Mouse (Mus musculus) cerebellum, postnatal 14 days (tissue): ENCODE results near the gene Flywch1.

ENCODE experiments used
- DNase-seq, 2 experiments: peaks; one replicate each; pipeline ENCODE4 v3.0.0; 2021; ENCODE audit warnings: mixed read lengths in 2 of 2

Gene Flywch1

DNA sequence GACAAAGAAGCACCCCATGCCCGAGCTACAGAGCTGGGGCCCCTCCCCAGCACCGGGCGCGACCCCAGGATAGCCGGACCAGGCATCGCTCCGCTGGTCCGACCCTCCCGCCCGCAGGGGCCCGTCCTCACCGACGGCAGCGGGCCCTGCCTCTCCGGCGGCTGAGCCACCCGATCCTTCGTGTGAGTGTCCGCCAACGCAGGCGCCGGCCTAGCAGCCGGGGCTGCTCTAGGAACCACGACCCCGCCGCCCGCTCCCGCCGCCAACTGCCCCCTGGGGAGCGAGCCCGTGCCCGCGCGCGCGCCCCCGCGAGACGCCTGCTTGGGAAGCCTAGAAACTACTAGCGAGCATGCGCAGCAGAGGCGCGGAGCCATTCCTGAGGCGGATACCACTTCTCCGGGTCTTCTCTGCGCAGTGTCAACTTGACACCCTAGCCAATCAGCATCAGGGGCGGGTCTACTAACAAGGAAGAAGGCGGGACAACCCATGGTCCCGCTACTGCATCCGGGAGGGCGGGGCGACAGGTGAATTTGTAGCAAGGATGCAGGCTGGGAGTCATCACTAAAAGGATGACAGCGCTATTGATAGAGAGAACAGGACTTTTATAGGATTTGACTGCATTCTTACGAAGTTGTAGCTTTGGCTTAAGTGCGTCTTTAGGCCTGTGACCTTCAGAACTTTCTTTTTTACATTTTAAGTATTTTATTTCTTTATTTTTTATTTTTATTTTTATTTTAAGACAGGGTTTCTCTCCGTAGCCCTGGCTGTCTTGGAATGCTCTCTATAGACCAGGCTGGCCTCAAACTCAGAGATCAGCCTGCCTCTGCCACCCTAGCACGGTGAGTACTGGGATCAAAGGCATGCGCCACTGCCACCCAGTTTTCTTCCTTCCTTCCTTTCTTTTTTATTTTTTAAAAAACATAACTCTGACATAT, at the start of gene Flywch1:
Flywch1 (minus strand) TSS at position 319 of the 935 bp plus-strand sequence.
- peak; percentile 100 for DNase-seq

DNA sequence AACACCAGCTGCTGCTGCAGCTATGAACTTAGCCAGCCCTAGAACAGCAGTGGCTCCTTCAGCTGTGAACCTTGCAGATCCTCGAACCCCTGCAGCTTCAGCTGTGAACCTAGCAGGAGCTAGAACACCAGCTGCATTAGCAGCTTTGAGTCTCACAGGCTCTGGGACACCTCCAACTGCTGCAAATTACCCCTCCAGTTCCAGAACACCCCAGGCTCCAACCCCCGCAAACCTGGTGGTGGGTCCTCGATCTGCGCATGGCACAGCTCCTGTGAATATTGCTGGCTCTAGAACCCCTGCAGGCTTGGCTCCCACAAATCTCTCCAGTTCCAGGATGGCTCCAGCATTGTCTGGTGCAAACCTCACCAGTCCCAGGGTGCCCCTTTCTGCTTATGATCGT, 49.3 kb upstream of the Flywch1 start:
- DNase-seq, result no peak

DNA sequence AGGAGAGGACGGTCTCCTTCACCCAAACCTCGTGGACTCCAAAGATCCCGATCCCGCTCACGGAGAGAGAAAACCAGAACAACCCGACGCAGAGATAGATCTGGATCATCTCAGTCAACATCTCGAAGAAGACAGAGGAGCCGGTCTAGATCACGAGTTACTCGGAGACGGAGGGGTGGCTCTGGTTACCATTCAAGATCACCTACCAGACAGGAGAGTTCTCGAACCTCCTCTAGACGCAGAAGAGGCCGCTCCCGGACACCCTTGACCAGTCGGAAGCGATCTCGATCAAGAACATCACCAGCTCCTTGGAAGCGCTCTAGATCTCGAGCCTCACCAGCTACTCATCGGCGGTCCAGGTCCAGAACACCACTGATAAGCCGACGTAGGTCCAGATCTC, 47.8 kb upstream of the Flywch1 start:
- no peak for DNase-seq

DNA sequence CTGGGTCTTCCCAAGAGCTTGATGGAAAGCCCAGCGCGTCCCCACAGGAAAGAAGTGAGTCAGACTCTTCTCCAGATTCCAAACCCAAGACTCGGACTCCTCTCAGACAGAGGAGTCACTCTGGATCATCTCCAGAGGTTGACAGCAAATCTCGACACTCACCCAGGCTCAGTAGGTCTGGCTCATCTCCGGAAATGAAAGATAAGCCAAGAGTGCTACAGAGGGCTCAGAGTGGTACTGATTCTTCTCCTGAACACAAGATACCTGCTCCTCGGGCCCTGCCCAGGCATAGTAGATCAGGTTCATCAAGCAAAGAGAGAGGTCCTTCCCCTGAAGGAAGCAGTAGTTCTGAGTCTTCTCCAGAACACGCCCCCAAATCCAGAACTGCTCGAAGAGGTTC, 47.2 kb upstream of the Flywch1 start:
- DNase-seq, result no peak

DNA sequence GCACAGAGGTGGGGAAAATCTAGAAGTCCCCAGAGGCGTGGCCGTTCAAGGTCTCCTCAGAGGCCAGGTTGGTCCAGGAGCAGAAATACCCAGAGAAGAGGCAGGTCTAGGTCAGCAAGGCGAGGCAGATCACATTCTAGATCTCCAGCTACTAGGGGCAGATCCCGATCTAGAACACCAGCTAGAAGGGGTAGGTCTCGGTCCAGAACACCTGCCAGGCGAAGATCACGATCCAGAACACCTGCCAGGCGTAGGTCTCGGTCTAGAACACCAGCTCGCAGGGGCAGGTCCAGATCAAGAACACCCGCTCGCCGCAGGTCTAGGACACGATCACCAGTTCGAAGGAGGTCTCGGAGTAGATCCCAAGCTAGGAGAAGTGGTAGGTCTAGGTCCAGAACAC, 44.2 kb upstream of the Flywch1 start:
- DNase-seq, result no peak

DNA sequence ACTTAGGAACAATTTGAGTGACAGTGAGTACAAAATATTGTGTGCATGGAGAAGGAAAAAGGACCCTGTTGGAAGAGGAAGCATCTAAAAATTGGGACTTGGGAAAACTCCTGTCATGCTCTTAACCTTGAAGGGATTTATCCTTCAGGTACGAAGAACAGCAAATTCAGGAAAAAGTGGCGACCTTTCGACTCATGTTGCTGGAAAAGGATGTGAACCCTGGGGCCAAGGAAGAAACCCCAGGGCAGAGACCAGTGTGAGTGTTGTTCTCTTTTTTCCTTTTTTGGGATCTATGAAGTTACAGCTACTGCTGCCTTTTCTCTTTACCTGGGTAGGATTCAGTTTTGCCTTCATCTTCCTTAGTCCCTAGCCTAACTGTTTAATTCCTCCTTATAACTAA, 36.5 kb upstream of the Flywch1 start:
- DNase-seq, result no peak

DNA sequence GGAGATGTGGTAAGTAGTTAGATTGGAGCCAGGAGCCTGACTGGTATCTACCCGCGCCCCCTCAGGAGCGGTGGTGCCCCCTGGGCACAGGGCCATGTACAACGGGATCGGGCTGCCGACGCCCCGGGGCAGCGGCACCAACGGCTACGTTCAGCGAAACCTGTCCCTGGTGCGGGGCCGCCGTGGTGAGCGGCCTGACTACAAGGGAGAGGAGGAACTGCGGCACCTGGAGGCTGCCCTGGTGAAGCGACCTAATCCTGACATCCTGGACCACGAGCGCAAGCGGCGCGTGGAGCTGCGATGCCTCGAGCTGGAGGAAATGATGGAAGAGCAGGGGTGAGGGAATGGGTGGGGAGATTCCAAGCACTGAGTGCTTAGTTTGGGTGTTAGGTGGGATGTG, 35.5 kb upstream of the Flywch1 start:
- DNase-seq, result peak; percentile 62 to 66

DNA sequence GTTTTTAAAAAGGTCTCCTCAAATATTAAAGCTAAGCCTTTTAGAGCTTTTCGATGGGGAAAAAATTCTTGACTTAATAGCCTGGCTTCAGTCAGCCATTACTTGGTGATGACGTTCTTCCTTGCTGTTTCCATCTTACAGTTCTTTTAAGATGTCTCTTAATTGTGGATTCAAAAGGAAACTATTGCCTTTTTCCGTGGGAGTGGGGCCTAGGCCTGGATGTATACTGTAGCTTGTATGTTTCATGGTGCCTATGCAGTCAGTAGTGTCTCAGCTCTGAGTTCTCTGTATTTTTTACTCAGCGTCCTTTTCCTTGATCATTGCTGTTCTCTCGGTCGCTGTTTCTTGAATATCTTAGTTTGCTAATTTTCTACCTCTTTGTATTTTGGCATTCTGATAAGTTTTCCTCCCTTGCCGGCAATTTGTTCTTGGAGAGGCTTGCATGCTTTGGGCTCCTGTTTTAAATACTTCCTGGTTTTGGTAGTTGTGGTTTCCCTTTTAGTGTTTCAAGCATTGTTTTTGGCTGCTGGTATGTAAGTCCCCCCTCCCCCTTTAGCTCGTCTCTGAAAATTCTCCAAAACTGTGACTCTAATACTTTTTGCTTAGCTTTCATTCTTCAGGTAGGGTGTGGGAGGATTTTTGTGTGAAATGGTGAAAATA, 33.2 kb upstream of the Flywch1 start:
- no peak for DNase-seq

DNA sequence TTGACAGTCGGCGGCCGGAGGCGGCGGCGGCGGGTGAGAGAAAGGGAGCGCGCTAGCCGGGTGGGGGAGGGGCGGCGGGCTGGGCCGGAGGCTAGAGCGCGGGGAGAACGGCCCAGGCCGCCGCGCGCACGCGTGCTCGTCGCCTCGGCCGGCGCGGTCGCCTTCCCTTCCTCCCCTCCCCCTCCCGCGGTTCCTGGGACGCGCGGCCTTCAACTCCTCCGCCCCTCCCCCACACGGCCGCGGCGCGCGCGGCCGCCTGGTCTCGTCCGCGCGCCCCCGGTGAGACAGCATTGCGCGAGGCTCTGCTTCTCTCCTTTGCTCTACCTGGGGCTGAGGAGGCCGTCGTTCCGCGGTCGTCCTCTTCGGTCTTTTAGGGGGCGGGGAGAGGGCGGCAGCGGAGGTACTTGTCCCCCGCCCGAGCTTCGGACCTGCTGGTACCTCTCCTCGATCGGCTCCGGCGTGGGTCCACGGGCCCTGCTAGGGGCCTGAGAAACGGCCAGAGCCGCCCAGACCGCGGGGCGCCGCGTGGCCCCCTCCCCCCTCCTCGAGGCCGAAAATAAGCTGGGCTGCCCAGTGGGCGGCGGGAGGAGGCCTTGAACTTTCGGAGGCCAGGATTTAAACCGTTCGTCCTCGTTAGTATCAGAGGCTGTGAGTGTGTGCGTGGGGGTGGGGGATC, 32.1 kb upstream of the Flywch1 start:
- DNase-seq, result peak; percentile 90 to 95

DNA sequence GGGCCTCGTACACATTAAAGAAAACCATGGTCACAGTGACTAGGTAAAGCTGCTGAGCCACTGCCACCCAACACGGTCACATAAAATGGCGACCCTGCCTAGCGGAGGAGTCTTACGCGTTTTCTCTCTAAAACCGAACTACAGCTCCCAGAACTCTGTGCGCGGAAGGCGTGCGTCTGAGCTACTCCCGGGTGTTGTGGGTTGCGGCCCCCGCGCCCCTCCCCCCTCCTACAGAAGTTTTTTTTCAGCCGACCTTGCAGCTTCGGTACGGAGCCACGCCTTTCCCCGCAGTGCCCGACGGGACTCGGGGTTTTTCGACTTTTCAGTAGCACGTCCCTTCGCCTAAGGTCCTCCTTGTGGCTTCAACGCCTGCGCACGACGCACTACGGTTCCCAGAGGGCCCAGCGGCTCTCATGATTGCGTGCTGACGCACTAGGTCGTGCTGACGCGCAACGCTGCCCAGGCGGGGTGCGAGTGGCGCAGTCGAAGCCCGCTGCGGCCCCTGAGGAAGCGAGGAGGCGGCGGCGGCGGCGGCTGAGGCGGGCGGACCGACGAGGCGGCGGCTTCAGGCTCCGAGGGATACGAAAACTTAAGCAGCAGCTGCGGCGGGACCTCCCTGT, 31.5 kb upstream of the Flywch1 start:
- DNase-seq, result peak; percentile 98 to 99

DNA sequence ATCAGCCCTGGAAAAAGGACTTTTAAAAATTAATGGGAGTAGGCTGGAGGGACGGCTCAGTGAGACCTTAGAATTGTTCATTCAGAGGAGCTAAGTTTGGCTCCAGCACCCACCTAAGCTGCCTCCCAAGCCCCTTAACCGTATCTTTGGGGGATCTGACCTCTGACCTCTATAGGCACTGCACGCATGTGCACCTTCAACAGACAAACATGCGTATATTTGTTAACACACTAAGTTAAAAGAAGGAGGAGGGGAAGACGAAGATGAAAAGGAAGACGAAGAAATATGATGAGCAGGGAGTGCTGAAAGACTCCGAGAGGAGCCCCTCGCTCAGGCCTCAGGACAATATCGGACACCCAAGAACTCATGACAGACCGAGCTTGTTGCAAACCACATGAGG, 30.2 kb upstream of the Flywch1 start:
- no peak for DNase-seq

DNA sequence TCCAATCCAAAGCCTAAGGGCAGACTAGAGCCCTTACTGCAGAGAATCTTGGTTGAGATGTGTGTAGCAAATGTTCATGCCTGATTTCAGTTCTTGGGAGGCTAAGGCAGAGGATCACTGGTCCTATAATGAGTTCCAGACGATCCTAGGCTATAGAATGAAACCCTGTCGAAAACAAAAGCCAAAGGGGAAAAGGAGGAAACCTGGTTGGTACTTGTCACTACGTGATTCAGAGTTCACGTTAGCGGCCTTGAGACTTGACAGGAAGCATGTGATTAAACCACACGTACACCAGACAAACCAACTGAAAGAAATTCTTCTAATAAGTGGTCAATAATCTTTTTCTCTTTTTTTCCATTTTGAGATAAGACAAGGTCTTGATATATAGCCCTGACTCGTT, 25.9 kb upstream of the Flywch1 start:
- DNase-seq, result no peak

DNA sequence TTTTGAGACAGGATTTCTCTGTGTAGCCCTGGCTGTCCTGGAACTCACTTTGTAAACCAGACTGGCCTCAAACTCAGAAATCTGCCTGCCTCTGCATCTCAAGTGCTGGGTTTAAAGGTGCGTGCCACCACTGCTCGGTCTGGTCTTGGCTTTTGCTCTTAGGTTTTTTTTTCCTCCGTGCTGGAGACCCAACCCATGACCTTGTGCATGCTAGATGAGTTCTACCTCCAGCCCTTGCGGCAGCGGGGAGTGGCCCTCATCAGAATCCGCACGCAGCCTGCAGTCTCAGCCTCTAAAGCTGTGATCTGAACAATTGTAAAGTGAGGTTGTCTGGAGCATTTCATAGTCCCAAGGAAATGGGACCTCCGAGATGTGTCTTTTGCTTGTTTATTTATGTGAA, 23.9 kb upstream of the Flywch1 start:
- no peak for DNase-seq

DNA sequence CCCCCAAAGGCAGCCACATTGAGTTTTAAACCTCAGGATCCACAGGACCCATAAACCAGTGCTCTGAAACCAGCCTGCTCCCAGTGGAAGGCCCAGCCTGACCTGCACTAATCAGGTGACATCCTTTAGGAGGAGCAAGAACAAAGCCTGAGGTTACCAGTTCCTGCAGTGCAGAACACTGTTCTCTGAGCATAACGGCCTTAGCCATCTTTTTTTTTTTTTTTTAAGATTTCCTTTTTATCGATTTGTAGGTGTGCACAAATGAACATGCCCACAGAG, 19.6 kb upstream of the Flywch1 start:
- DNase-seq, result no peak

DNA sequence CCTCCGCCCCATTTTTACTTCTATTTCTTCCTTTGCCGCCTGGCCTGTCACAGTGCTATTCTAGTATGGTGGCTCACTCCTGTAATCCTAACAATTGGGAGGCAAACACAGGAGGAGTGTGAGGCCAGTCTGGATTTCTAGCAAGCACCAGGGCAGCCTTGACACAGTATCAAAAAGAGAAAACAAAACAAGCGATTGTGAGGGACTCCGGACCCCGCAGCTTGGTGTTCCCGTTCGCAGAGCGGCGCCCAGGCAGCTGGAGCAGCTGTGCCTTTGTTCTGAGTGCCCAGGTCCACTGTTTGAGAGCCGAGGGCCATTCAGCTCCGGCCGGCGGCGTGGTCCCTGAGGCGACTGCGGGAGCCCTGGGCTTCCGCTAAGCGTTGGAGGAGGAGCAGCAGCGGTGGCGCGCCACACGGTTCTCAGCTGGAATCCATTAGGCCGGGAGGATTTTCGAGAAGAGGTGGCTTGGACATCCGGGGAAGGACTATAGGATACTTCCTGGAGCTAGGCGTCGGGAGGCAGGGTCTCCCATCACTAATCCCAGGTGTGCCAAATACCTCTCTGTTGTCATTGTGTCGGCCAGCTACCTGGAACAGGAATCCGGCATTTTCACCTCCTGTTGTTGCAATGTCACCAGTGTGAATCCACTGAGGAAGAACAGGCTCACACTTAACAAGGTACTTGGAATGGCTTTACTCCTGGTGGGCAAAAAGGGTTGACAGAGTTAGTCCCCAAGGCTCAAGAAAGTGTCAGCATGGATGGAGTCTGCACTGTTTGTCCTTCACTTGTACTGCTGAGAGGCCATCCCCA, 19.1 kb upstream of the Flywch1 start, which contains the start of gene Srrm2:
Srrm2 (plus strand) TSS at position 264 of the 810 bp plus-strand sequence.
- DNase-seq, result peak; percentile 65 to 71

DNA sequence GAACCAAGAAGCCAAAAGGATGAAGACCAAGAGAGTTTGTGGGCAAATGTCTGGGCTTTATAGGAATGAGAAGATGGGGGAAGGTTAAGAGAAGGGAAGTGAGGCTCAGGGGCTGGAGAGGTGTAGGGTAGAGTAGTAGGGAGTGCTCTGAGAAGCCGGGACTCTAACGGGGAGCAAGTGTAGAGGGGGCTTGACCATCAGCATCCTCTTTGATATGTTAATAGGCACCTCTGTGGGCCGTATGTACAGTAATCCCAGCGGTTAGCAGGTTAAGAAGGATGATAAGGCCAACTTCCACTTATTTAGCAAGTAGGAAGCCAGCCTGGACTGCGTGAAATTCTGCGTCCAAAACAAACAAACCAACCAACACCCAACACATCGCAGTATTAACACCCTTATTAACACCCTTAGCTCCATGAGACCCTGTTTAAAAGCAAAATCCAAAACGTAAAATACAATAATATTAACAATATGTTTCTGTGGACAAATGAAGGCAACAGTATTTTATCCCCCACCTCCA, 18.4 kb upstream of the Flywch1 start:
- DNase-seq, result no peak

DNA sequence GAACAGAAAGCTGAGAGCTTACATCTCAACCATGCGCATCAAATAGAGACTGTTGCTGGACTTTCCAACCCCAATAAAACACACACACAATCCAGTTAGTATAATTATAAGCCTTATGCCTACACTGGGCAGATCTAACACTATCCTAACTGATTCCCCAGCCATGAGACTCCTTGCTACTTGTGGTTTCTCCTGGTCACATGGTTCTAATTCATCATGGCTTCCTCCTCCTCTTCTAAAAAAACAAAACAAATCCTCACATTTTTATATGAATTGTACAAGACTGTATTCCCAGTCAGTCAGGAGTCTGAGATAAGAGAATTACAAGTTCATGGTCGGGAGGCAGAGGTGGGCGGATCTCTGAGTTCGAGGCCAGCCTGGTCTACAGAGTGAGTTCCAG, 17.6 kb upstream of the Flywch1 start:
- no peak for DNase-seq

DNA sequence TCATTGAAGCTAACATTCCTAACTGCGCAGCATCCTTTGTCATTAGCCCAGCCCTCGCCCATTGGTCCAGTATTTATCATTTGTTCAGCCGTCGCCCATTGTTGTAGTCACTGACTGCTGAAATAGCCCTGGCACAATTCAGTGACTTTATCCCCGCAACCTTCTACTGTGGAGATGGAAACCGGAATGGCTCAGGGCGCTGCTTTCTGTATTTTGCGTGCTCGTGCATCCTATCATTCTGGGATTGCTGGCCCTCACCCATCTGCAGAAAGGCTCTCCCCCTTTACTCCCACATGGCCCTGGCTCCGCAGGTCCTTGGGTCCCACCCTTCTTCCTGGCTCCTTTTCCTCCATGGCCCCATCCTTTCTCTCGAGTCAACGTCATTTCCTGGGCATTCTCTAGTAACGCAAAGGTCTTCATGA, 15.1 kb upstream of the Flywch1 start:
- DNase-seq, result peak; percentile 65 to 70

DNA sequence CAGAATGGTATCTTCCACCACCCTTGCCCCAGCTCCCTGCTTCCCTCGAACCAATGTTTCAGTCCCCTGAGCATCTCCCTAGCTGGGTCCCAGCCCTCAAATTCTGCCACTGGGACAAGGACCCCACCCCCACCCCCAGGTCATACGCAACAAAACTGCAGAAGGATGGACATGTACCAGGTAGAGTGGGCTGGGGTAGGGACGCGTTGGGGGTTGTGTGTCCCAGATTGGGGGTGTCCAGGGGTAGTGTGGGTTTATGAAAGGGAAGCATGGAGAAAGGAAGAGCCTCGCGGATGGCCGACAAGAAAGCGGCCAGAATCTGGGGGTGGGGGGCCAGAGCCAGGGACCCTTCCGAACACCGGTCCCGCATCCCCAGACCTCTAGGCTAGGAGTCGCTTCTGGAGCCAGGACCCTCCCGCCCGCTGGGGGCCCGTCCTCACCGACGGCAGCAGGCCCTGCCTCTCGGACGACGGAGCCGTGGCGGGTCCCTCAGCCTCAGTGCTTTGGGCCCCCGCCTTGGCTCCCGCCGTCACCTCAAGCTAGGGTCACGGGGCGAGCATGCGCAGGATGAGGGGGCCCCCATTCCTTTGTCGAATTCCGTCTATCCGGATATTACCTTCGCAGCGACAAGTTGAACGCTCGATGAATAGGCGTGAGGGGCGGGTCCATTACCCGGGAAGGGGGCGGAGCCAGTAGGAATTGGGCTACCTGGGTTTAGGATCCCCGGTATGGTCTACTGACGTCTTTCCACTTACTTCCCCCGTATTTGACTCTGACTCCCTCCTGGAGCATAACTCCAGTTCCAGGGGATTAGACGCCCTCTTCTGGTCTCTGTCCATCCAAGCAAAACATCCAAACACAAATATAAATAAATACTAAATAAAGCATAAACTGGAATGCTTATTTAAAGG, 14.4 kb upstream of the Flywch1 start, which contains the start of gene Flywch2:
Flywch2 (minus strand) TSS at position 521 of the 911 bp plus-strand sequence.
- DNase-seq, result peak; percentile 96 to 97

DNA sequence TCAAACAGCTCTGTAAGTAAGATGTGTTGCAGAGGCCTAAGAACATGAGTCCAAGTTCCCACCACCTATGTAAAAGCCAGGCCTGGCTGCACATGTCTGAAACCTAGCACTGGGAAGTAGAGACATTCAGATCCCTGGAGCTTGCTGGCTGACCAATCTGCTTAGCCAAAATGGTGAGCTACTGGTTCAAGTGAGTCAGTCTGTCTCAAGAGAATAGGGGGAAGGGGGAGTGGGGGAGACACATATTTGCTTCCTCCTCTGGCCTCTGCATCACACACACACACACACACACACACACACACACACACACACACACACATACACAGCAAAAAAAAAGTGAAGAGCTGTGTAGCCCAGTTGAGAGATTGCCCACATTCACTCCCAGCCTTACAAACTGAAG, 11.9 kb upstream of the Flywch1 start:
- DNase-seq, result no peak

DNA sequence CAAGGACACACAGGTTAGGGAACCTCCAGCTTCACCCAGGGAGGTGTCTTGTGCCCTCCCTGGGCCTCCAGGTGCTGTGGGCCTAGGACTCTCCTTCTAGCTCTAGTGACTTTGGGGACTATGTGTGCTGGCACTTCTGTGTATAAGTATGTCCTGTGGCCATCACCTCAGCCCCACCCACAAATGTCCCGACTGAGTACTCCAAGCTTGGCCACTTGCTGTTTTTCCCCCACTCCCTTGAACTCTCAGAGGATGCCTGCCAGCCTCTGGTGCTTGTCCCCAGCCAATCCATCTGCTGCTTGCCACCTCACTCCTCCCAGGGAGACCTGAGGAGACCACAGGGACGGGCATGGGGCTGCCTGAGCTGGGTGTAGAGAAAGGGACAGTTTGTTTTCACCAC, 7.0 kb upstream of the Flywch1 start:
- no peak for DNase-seq
